Mouse (Mus musculus) right cerebral cortex, adult 18-20 months (tissue): ENCODE measurements around the gene Cdk18.
A peak's percentile ranks its signal among the peaks of the same experiment; 100 is the strongest.

Experiments
- DNase-seq: peaks from one replicate; pipeline ENCODE4 v3.0.0; 2022; ENCODE audit warnings: mixed read lengths

The Cdk18 gene

GRCm38 (mm10) chr1:132111411-132111810, 28.1 kb downstream of the Cdk18 start:
- DNase-seq, result no peak

- no peak for DNase-seq
These were observed 30.1 kb downstream of the Cdk18 start for GRCm38 (mm10) chr1:132109368-132109767.

- no peak for DNase-seq
These were observed 35.1 kb downstream of the Cdk18 start for GRCm38 (mm10) chr1:132104353-132104752.

- no peak for DNase-seq
These were observed 37.4 kb downstream of the Cdk18 start for GRCm38 (mm10) chr1:132101953-132102697.

GRCm38 (mm10) chr1:132099775-132100174, 39.7 kb downstream of the Cdk18 start:
- DNase-seq, result no peak

- DNase-seq, result peak; percentile 25
These were observed 40.5 kb downstream of the Cdk18 start for GRCm38 (mm10) chr1:132099016-132099415.

GRCm38 (mm10) chr1:132098076-132098475, 41.4 kb downstream of the Cdk18 start:
- no peak for DNase-seq

- no peak for DNase-seq
These were observed 44.0 kb downstream of the Cdk18 start for GRCm38 (mm10) chr1:132095356-132096004.

GRCm38 (mm10) chr1:132093269-132093668, 46.2 kb downstream of the Cdk18 start:
- no peak for DNase-seq

- DNase-seq, result no peak
These were observed 49.2 kb downstream of the Cdk18 start for GRCm38 (mm10) chr1:132090266-132090665.

GRCm38 (mm10) chr1:132089767-132090166, 49.7 kb downstream of the Cdk18 start:
- DNase-seq, result no peak

- peak; percentile 44 for DNase-seq
These were observed 51.3 kb downstream of the Cdk18 start for GRCm38 (mm10) chr1:132088181-132088671.

- DNase-seq, result no peak
These were observed 54.1 kb downstream of the Cdk18 start for GRCm38 (mm10) chr1:132085181-132086049.

- no peak for DNase-seq
These were observed 61.1 kb downstream of the Cdk18 start for GRCm38 (mm10) chr1:132078413-132078812.

GRCm38 (mm10) chr1:132075576-132075975, 63.9 kb downstream of the Cdk18 start:
- no peak for DNase-seq

GRCm38 (mm10) chr1:132070659-132071058, 68.8 kb downstream of the Cdk18 start:
- no peak for DNase-seq

GRCm38 (mm10) chr1:132069436-132069835, 70.0 kb downstream of the Cdk18 start:
- no peak for DNase-seq

- peak; percentile 63 for DNase-seq
These were observed 71.9 kb downstream of the Cdk18 start, which contains the start of gene Mfsd4a for GRCm38 (mm10) chr1:132067261-132068255. Mfsd4a (minus strand) TSS chr1:132068062.

GRCm38 (mm10) chr1:132065475-132066172, 73.9 kb downstream of the Cdk18 start:
- DNase-seq, result peak; percentile 28

GRCm38 (mm10) chr1:132065001-132065400, 74.5 kb downstream of the Cdk18 start:
- peak; percentile 39 for DNase-seq

- no peak for DNase-seq
These were observed 76.4 kb downstream of the Cdk18 start for GRCm38 (mm10) chr1:132063096-132063495.
